Mouse (Mus musculus) gastrocnemius, adult 2 months (tissue): ENCODE results near the gene Tcf7. TPM values are rescaled to one million over a fixed set of nuclear protein-coding genes. Genes with fewer than 3 reads are reported as not detected.

Source experiments
- DNase-seq: peaks from one replicate; pipeline ENCODE4 v3.0.0; 2022
- H3K27ac ChIP-seq: fragments of 200-600 bp; 2 replicates; pipeline ENCODE4 v1.8.1; 2022; ENCODE audit warnings: mild to moderate bottlenecking
- H3K4me3 ChIP-seq: fragments of 200-600 bp; 2 replicates; pipeline ENCODE4 v1.8.1; 2022; ENCODE audit warnings: mild to moderate bottlenecking, moderate library complexity
- CTCF ChIP-seq: fragments of 200-600 bp; IDR thresholded peaks from 2 replicates; pipeline ENCODE4 v1.8.1; 2022; ENCODE audit warnings: antibody characterized with exemption, mild to moderate bottlenecking, moderate library complexity
- intact Hi-C: fragments of 180-260 bp; cut with DNase I; formaldehyde crosslinking; loops from one replicate; pipeline ENCODE4 v1.15.1; 2025
- total RNA-seq, 2 experiments: library from RNA; stranded (reverse); gene quantifications; 2 replicates each; pipeline ENCODE4 v1.2.3; 2021

Gene Tcf7
- total RNA-seq, 2 experiments from 2014 or later: 0.31 to 0.59 TPM

- no peak overlapping the region for H3K27ac ChIP-seq
- intact Hi-C loops: no loop called here
- DNase-seq: no peak
- TF ChIP-seq CTCF: no peak
- no peak overlapping the region for H3K4me3 ChIP-seq
These were observed 2.0 kb downstream of the Tcf7 start for GRCm38 (mm10) chr11:52280566-52281455.

GRCm38 (mm10) chr11:52279611-52280145 is 3.1 kb downstream of the Tcf7 start:
- TF ChIP-seq CTCF: no peak
- Histone ChIP-seq H3K27ac (no peak overlapping the region), H3K4me3 (no peak overlapping the region)
- DNase-seq: no peak
- intact Hi-C loops: no loop called here

GRCm38 (mm10) chr11:52278991-52279390 is 3.8 kb downstream of the Tcf7 start:
- intact Hi-C loops: no loop called here
- DNase-seq: no peak
- H3K4me3 ChIP-seq: no peak overlapping the region
- no peak overlapping the region for H3K27ac ChIP-seq
- TF ChIP-seq CTCF: no peak

- intact Hi-C loops: no loop called here
- TF ChIP-seq CTCF: no peak
- Histone ChIP-seq H3K27ac (no peak overlapping the region), H3K4me3 (no peak overlapping the region)
- no peak for DNase-seq
These were observed 4.7 kb downstream of the Tcf7 start for GRCm38 (mm10) chr11:52278164-52278563.

GRCm38 (mm10) chr11:52277433-52278150 is 5.2 kb downstream of the Tcf7 start:
- H3K4me3 ChIP-seq: no peak overlapping the region
- H3K27ac ChIP-seq: no peak overlapping the region
- intact Hi-C loops: no loop called here
- no peak for TF ChIP-seq CTCF
- DNase-seq: no peak

- H3K27ac ChIP-seq: no peak overlapping the region
- H3K4me3 ChIP-seq: no peak overlapping the region
- DNase-seq: no peak
- intact Hi-C loops: no loop called here
- TF ChIP-seq CTCF: no peak
These were observed 5.8 kb downstream of the Tcf7 start for GRCm38 (mm10) chr11:52276961-52277391.

GRCm38 (mm10) chr11:52275774-52276555 is 6.8 kb downstream of the Tcf7 start:
- no peak overlapping the region for H3K27ac ChIP-seq
- intact Hi-C loops: no loop called here
- TF ChIP-seq CTCF: no peak
- DNase-seq: no peak
- no peak overlapping the region for H3K4me3 ChIP-seq

- TF ChIP-seq CTCF: no peak
- intact Hi-C loops: no loop called here
- Histone ChIP-seq H3K27ac (no peak overlapping the region), H3K4me3 (no peak overlapping the region)
- no peak for DNase-seq
These were observed 7.4 kb downstream of the Tcf7 start for GRCm38 (mm10) chr11:52275366-52275765.

GRCm38 (mm10) chr11:52274456-52275112 is 8.2 kb downstream of the Tcf7 start:
- no peak for DNase-seq
- H3K4me3 ChIP-seq: no peak overlapping the region
- no peak overlapping the region for H3K27ac ChIP-seq
- intact Hi-C loops: no loop called here
- TF ChIP-seq CTCF: no peak

GRCm38 (mm10) chr11:52273942-52274330 is 8.9 kb downstream of the Tcf7 start:
- H3K4me3 ChIP-seq: no peak overlapping the region
- no peak overlapping the region for H3K27ac ChIP-seq
- DNase-seq: no peak
- no peak for TF ChIP-seq CTCF
- intact Hi-C loops: no loop called here

- intact Hi-C loops: no loop called here
- TF ChIP-seq CTCF: no peak
- H3K27ac ChIP-seq: no peak overlapping the region
- peak; percentile 42 for DNase-seq
- H3K4me3 ChIP-seq: no peak overlapping the region
These were observed 9.5 kb downstream of the Tcf7 start for GRCm38 (mm10) chr11:52273183-52273941.
